In the genomic region with DNA sequence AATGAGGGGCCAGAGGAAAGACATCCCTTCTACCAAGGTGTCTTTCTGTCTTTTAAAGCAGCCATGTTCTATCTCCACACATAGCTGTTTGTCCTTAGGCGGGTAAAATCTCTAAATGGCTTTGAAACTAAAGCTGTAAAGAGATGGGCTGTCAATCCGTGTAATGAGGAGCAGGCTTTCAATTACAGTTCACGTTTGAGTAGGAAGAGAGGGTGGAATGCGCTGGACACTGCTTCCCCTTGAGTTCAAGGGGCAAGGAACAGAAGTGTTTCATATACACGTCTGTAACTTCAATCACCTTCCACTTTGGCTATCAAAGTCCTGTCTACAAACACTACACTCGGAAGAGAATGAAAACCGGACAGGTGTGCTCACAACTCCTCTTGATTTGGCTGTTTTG, we compare ENCODE assay signal across 22 mouse cellular contexts. TPM values are rescaled to one million over a fixed set of nuclear protein-coding genes. Genes with fewer than 3 reads are reported as not detected.
DNase-seq lines count a peak whose midpoint lies in the region; ATAC-seq and TF ChIP-seq lines count a peak whose summit lies in the region.
"Had no signal": no experiment of that assay in that cellular context is flagged by ENCODE, and none has a peak within 500 bp of the region (broad histone marks: within the 10 kb centered on the region; RNA-seq: fewer than 3 reads in every experiment).

No protein-coding gene starts in this region.

- 52% methylated on average over 7 of the region's 7 CpGs for WGBS in forebrain, postnatal 0 days
- WGBS in forebrain, embryonic 12.5 days = 68% methylated on average over 7 of the region's 7 CpGs
- WGBS in heart, embryonic 16.5 days = 40% methylated on average over 7 of the region's 7 CpGs
- WGBS in lung, embryonic 15.5 days = 15% methylated on average over 7 of the region's 7 CpGs
- WGBS in limb, embryonic 10.5 days = 14% methylated on average over 7 of the region's 7 CpGs

- peaks cover 41% of the 10 kb centered on the region for H3K4me1 ChIP-seq in forebrain, postnatal 0 days (ENCODE audit: insufficient read depth)
- H3K4me1 ChIP-seq in forebrain, embryonic 12.5 days = peaks cover 30% of the 10 kb centered on the region
- peaks cover 6% of the 10 kb centered on the region for H3K4me1 ChIP-seq in heart, embryonic 16.5 days (ENCODE audit: control insufficient read depth, insufficient read depth, low read length)
- peaks cover 19% of the 10 kb centered on the region for H3K4me1 ChIP-seq in lung, embryonic 15.5 days
- H3K4me1 ChIP-seq in limb, embryonic 10.5 days = peaks cover 49% of the 10 kb centered on the region
- H3K4me1 ChIP-seq: liver, embryonic 13.5 days had no signal

- peaks cover 20% of the 10 kb centered on the region for H3K36me3 ChIP-seq in forebrain, postnatal 0 days (ENCODE audit: insufficient read depth)
- H3K36me3 ChIP-seq in forebrain, embryonic 12.5 days (replicated peaks) = peaks cover 47% of the 10 kb centered on the region
- peaks cover 8% of the 10 kb centered on the region for H3K36me3 ChIP-seq in heart, embryonic 16.5 days (ENCODE audit: control insufficient read depth, insufficient read depth)
- peaks cover 32% of the 10 kb centered on the region for H3K36me3 ChIP-seq in lung, embryonic 15.5 days
- H3K36me3 ChIP-seq in limb, embryonic 10.5 days = peaks cover 64% of the 10 kb centered on the region
- H3K36me3 ChIP-seq: G1E; liver, embryonic 13.5 days had no signal

- H3K9ac ChIP-seq in forebrain, postnatal 0 days = no peak overlapping the region
- no peak overlapping the region for H3K9ac ChIP-seq in forebrain, embryonic 12.5 days
- no peak overlapping the region for H3K9ac ChIP-seq in heart, embryonic 16.5 days (ENCODE audit: low read length)
- no peak overlapping the region for H3K9ac ChIP-seq in lung, embryonic 15.5 days
- H3K9ac ChIP-seq: embryonic facial prominence, embryonic 12.5 days; intestine, embryonic 15.5 days; liver, embryonic 13.5 days; midbrain, embryonic 12.5 days; neural tube, embryonic 15.5 days had no signal

- H3K4me3 ChIP-seq in forebrain, postnatal 0 days (ENCODE audit: low read depth, low read length) = no peak overlapping the region
- H3K4me3 ChIP-seq in forebrain, embryonic 12.5 days (replicated peaks) = no peak overlapping the region
- no peak overlapping the region for H3K4me3 ChIP-seq in heart, embryonic 16.5 days (ENCODE audit: low read length)
- no peak overlapping the region for H3K4me3 ChIP-seq in lung, embryonic 15.5 days
- no peak overlapping the region for H3K4me3 ChIP-seq in limb, embryonic 10.5 days
- H3K4me3 ChIP-seq: embryonic facial prominence, embryonic 12.5 days; intestine, embryonic 15.5 days; layer of hippocampus, adult 2 months; liver, embryonic 13.5 days; midbrain, embryonic 12.5 days; neural tube, embryonic 15.5 days had no signal

- H3K4me2 ChIP-seq in forebrain, postnatal 0 days (ENCODE audit: low read depth) = no peak overlapping the region
- H3K4me2 ChIP-seq in forebrain, embryonic 12.5 days = no peak overlapping the region
- no peak overlapping the region for H3K4me2 ChIP-seq in heart, embryonic 16.5 days (ENCODE audit: low read depth, low read length)
- no peak overlapping the region for H3K4me2 ChIP-seq in lung, embryonic 15.5 days
- H3K4me2 ChIP-seq: embryonic facial prominence, embryonic 12.5 days; intestine, embryonic 15.5 days; liver, embryonic 13.5 days; midbrain, embryonic 12.5 days; neural tube, embryonic 15.5 days had no signal

- H3K27ac ChIP-seq in forebrain, postnatal 0 days (ENCODE audit: low read depth, low read length) = peak overlapping the region; percentile 42; the same call in 1 of the 2 replicates
- H3K27ac ChIP-seq in forebrain, embryonic 12.5 days = no peak overlapping the region
- peak overlapping the region; percentile 49 for H3K27ac ChIP-seq in heart, embryonic 16.5 days (ENCODE audit: low read length)
- peak overlapping the region; percentile 32; the same call in 1 of the 2 replicates for H3K27ac ChIP-seq in lung, embryonic 15.5 days
- peak overlapping the region; percentile 66 for H3K27ac ChIP-seq in limb, embryonic 10.5 days
- H3K27ac ChIP-seq: embryonic facial prominence, embryonic 12.5 days; intestine, embryonic 15.5 days; layer of hippocampus, adult 2 months; liver, embryonic 13.5 days; midbrain, embryonic 12.5 days; neural tube, embryonic 15.5 days had no signal

- H3K27me3 ChIP-seq in forebrain, postnatal 0 days (ENCODE audit: insufficient read depth, low read length) = no peaks in the 10 kb centered on the region
- 0 out of 2 replicates have a peak, but pooled peaks cover 4% of the 10 kb centered on the region for H3K27me3 ChIP-seq in forebrain, embryonic 12.5 days
- no peaks in the 10 kb centered on the region for H3K27me3 ChIP-seq in heart, embryonic 16.5 days (ENCODE audit: control insufficient read depth, insufficient read depth, low read length)
- H3K27me3 ChIP-seq in lung, embryonic 15.5 days = no peaks in the 10 kb centered on the region
- H3K27me3 ChIP-seq in limb, embryonic 10.5 days (ENCODE audit: low read depth, poor library complexity, severe bottlenecking) = no peaks in the 10 kb centered on the region
- H3K27me3 ChIP-seq: CH12.LX; embryonic facial prominence, embryonic 12.5 days; intestine, embryonic 15.5 days; liver, embryonic 13.5 days; neural tube, embryonic 15.5 days; Patski had no signal

- DNase-seq in forebrain, postnatal 0 days = no peak
- DNase-seq in heart, adult 18-20 months = no peak
- DNase-seq in lung, postnatal 14 days = no peak
- DNase-seq in limb, embryonic 10.5 days (ENCODE audit: low spot score) = no peak
- DNase-seq: adrenal gland, postnatal 36 days; B cell, adult 2 months; cerebellum, adult 11 months; cerebellum, adult 9-11 months; liver, embryonic 13.5 days; right cerebral cortex, postnatal 4 days had no signal

- TF ChIP-seq CTCF in forebrain, postnatal 0 days (IDR thresholded peaks at IDR 0.05; ENCODE audit: low read depth) = no peak

- ATAC-seq in forebrain, postnatal 0 days = no peak
- no peak for ATAC-seq in forebrain, embryonic 12.5 days (ENCODE audit: low FRiP score)
- ATAC-seq in heart, embryonic 16.5 days (replicated peaks; ENCODE audit: extremely low read depth, insufficient read depth, low FRiP score) = no peak
- ATAC-seq in lung, embryonic 15.5 days (ENCODE audit: borderline replicate concordance, extremely low read depth, low FRiP score, low TSS enrichment) = no peak
- ATAC-seq: hindbrain, embryonic 16.5 days; intestine, embryonic 15.5 days; Patski had no signal

- no peaks in the 10 kb centered on the region for H3K9me3 ChIP-seq in forebrain, postnatal 0 days (ENCODE audit: low read length)
- H3K9me3 ChIP-seq in forebrain, embryonic 12.5 days = no peaks in the 10 kb centered on the region
- H3K9me3 ChIP-seq in heart, embryonic 16.5 days (replicated peaks; ENCODE audit: control insufficient read depth, low read length) = no peaks in the 10 kb centered on the region
- H3K9me3 ChIP-seq in lung, embryonic 15.5 days = no peaks in the 10 kb centered on the region
- no peaks in the 10 kb centered on the region for H3K9me3 ChIP-seq in limb, embryonic 10.5 days (replicated peaks)
- H3K9me3 ChIP-seq: embryonic facial prominence, embryonic 12.5 days; G1E; intestine, embryonic 15.5 days; liver, embryonic 13.5 days; midbrain, embryonic 12.5 days; neural tube, embryonic 15.5 days had no signal

RNA-seq across cellular contexts. Expression of a gene that starts 37.0 kb away (rescaled TPM):
- 50.9 and 53.5 TPM in 2 replicates for total RNA-seq in forebrain, postnatal 0 days (2014; rRNA removed)
- polyA plus RNA-seq in forebrain, postnatal 0 days (2015; fragmentation: Nextera tagmentation; extraction: Ambion mirVana) = 29.5 and 29.6 TPM in 2 replicates
- polyA plus RNA-seq in forebrain, embryonic 12.5 days (2016; fragmentation: Nextera tagmentation; extraction: Ambion mirVana) = 57.5 and 68.2 TPM in 2 replicates
- 8.4 and 10.5 TPM in 2 replicates for polyA plus RNA-seq in heart, embryonic 16.5 days (2015; fragmentation: Nextera tagmentation; extraction: Ambion mirVana)
- total RNA-seq in heart, adult 18-20 months (2021) = 10 to 100 TPM; 12.3 to 13.9 TPM
- 25.7 and 26.2 TPM in 2 replicates for polyA plus RNA-seq in lung, embryonic 15.5 days (2015; fragmentation: Nextera tagmentation; extraction: Ambion mirVana)
- 27.3 and 28.5 TPM in 2 replicates for polyA plus RNA-seq in limb, embryonic 10.5 days (2016; fragmentation: Nextera tagmentation; extraction: Ambion mirVana)
